Mouse (Mus musculus) ES-E14 (cell line): ENCODE data around the gene Cspg5. TPM values are rescaled to one million over a fixed set of nuclear protein-coding genes. Genes with fewer than 3 reads are reported as not detected.

ENCODE experiments used
- DNase-seq: peaks from one replicate; pipeline ENCODE4 v3.0.0-alpha.2; 2013; ENCODE audit warnings: low read depth, low spot score
- H3K27ac ChIP-seq: 2 replicates; pipeline ENCODE4 v1.5.1; 2012; ENCODE audit warnings: low read depth, mild to moderate bottlenecking, low read length, moderate library complexity, mixed read lengths; ENCODE audit not compliant: poor library complexity, insufficient read depth, severe bottlenecking
- H3K36me3 ChIP-seq: 2 replicates; pipeline ENCODE4 v1.6.1; 2012; ENCODE audit warnings: mild to moderate bottlenecking, low read length, moderate library complexity, mixed read lengths; ENCODE audit not compliant: control insufficient read depth, poor library complexity, insufficient read depth, severe bottlenecking
- H3K4me1 ChIP-seq, 2 experiments: fragments of 150-350 bp in 1 of 2; sonication (generic) in 1 of 2; 2 replicates each; pipeline ENCODE4 v1.6.1; 2012; ENCODE audit warnings: low read length in 2 of 2, mild to moderate bottlenecking in 1 of 2, mixed read lengths in 1 of 2; ENCODE audit not compliant: control insufficient read depth in 2 of 2, insufficient read depth in 2 of 2, poor library complexity in 1 of 2
- H3K4me3 ChIP-seq, 2 experiments: fragments of 150-350 bp in 1 of 2; sonication (generic) in 1 of 2; 2 replicates each; pipeline ENCODE4 v1.5.1; 2012; ENCODE audit warnings: low read length in 2 of 2, low read depth in 1 of 2, mild to moderate bottlenecking in 1 of 2, mixed read lengths in 1 of 2; ENCODE audit not compliant: insufficient read depth in 1 of 2, poor library complexity in 1 of 2, severe bottlenecking in 1 of 2
- H3K9ac ChIP-seq: 2 replicates; pipeline ENCODE4 v1.6.1; 2012; ENCODE audit warnings: low read depth, mild to moderate bottlenecking, low read length, mixed read lengths; ENCODE audit not compliant: poor library complexity, insufficient read depth, severe bottlenecking
- H3K9me3 ChIP-seq: fragments of 150-350 bp; sonication (generic); 2 replicates; pipeline ENCODE4 v1.6.1; 2012; ENCODE audit warnings: low read depth, mild to moderate bottlenecking, low read length; ENCODE audit not compliant: control insufficient read depth, insufficient read depth
- CHD2 ChIP-seq: IDR thresholded peaks from 2 replicates; pipeline ENCODE4 v1.6.1; 2014; ENCODE audit warnings: mild to moderate bottlenecking, low read depth, low read length, inconsistent platforms
- HCFC1 ChIP-seq: IDR thresholded peaks from 2 replicates; pipeline ENCODE4 v1.6.1; 2012; ENCODE audit warnings: low read length, inconsistent platforms, borderline replicate concordance; ENCODE audit not compliant: insufficient read depth
- MAFK ChIP-seq: IDR thresholded peaks from 2 replicates; pipeline ENCODE4 v1.6.1; 2014; ENCODE audit warnings: mild to moderate bottlenecking, low read depth, low read length, inconsistent platforms; ENCODE audit not compliant: insufficient read depth
- ZC3H11A ChIP-seq: IDR thresholded peaks from 2 replicates; pipeline ENCODE4 v1.6.1; 2012; ENCODE audit warnings: low read depth, mild to moderate bottlenecking, inconsistent platforms, low read length, borderline replicate concordance
- ZNF384 ChIP-seq: IDR thresholded peaks from 2 replicates; pipeline ENCODE4 v1.6.1; 2012; ENCODE audit warnings: low read depth, low read length, inconsistent platforms
- in situ Hi-C, 2 experiments: fragments of 600-800 bp; cut with MboI; formaldehyde crosslinking; loops; one replicate each; pipeline ENCODE4 v1.15.1; 2025; ENCODE audit warnings: low sequenced_read_pairs in 2 of 2, inconsistent platforms in 1 of 2; ENCODE audit not compliant: unreplicated experiment in 2 of 2
- total RNA-seq: library from RNA; depleted of rRNA; stranded (reverse); fragments of 300-350 nt; gene quantifications from 2 replicates; pipeline ENCODE4 v1.2.3, GENCODE M21; 2012

Cspg5 gene
- total RNA-seq, 1 experiment: 3.3 TPM

- Histone ChIP-seq H3K9ac (no peak overlapping the region), H3K9me3 (no peaks in the 10 kb centered on the region), H3K36me3 (no peaks in the 10 kb centered on the region), H3K4me3 (no peak overlapping the region), H3K27ac (no peak overlapping the region), H3K4me1 (no peaks in the 10 kb centered on the region; a peak in 1 of 4 replicates)
- no peak for DNase-seq
- in situ Hi-C loops: no loop called here
- TF ChIP-seq ZNF384 (no peak), MAFK (no peak), ZC3H11A (no peak), HCFC1 (no peak), CHD2 (no peak)
These were observed 43.8 kb downstream of the Cspg5 start for GRCm38 (mm10) chr9:110287321-110287924.

- Histone ChIP-seq H3K9ac (no peak overlapping the region), H3K4me1 (peaks cover 0 to 2% of the 10 kb centered on the region in 2 experiments; a peak in 1 of 4 replicates), H3K36me3 (no peaks in the 10 kb centered on the region), H3K27ac (no peak overlapping the region), H3K9me3 (no peaks in the 10 kb centered on the region), H3K4me3 (no peak overlapping the region)
- TF ChIP-seq ZC3H11A (no peak), CHD2 (no peak), HCFC1 (no peak), ZNF384 (no peak), MAFK (no peak)
- DNase-seq: no peak
- in situ Hi-C loops: loop anchor here in 1 of 2 experiments (10.0 kb wide), 1 partner anchor 138 kb away; no protein-coding TSS in a partner anchor
These were observed 49.7 kb downstream of the Cspg5 start for GRCm38 (mm10) chr9:110293254-110293718.

GRCm38 (mm10) chr9:110293873-110294415 is 50.4 kb downstream of the Cspg5 start:
- no peak overlapping the region for H3K4me3 ChIP-seq
- H3K36me3 ChIP-seq: no peaks in the 10 kb centered on the region
- H3K4me1 ChIP-seq: peaks cover 0 to 2% of the 10 kb centered on the region in 2 experiments; a peak in 1 of 4 replicates
- no peak overlapping the region for H3K27ac ChIP-seq
- H3K9me3 ChIP-seq: no peaks in the 10 kb centered on the region
- TF ChIP-seq HCFC1 (no peak), ZNF384 (no peak), CHD2 (no peak), ZC3H11A (no peak), MAFK (no peak)
- no peak overlapping the region for H3K9ac ChIP-seq
- DNase-seq: no peak
- in situ Hi-C loops: loop anchor here in 1 of 2 experiments (10.0 kb wide), 1 partner anchor 139 kb away; no protein-coding TSS in a partner anchor

GRCm38 (mm10) chr9:110294786-110295185 is 51.2 kb downstream of the Cspg5 start:
- H3K4me1 ChIP-seq: peaks cover 0 to 2% of the 10 kb centered on the region in 2 experiments; a peak in 1 of 4 replicates
- no peak overlapping the region for H3K9ac ChIP-seq
- peak; percentile 39 for DNase-seq
- no peak for TF ChIP-seq CHD2
- H3K27ac ChIP-seq: no peak overlapping the region
- H3K4me3 ChIP-seq: no peak overlapping the region
- no peaks in the 10 kb centered on the region for H3K36me3 ChIP-seq
- H3K9me3 ChIP-seq: no peaks in the 10 kb centered on the region
- in situ Hi-C loops: loop anchor here in 1 of 2 experiments (10.0 kb wide), 1 partner anchor 140 kb away; no protein-coding TSS in a partner anchor
